Mouse (Mus musculus) spleen, postnatal 4 days (tissue): ENCODE results near the gene Gstm5.
"Not testable (repeated sequence)": the region's sequence is repeated elsewhere in the genome, so short reads cannot be mapped to it uniquely, and the experiment has no call there.

Experiments
- DNase-seq, 2 experiments: peaks; one replicate each; pipeline ENCODE4 v3.0.0; 2022; ENCODE audit warnings: low spot score in 2 of 2

Gstm5 gene

GRCm38 (mm10) chr3:107873335-107874251 is 22.0 kb upstream of the Gstm5 start:
- peak in 1 of 2 experiments; percentile 58 for DNase-seq

GRCm38 (mm10) chr3:107875231-107875630 is 20.4 kb upstream of the Gstm5 start:
- no peak for DNase-seq

- DNase-seq: no peak
Observed at GRCm38 (mm10) chr3:107877005-107877404, 18.6 kb upstream of the Gstm5 start, which contains the start of gene Eps8l3. Eps8l3 (plus strand) TSS chr3:107877229.

- DNase-seq: no peak
Observed at GRCm38 (mm10) chr3:107877747-107878736, 17.6 kb upstream of the Gstm5 start.

GRCm38 (mm10) chr3:107887674-107888495 is 7.7 kb upstream of the Gstm5 start:
- DNase-seq: no peak

- not testable (repeated sequence) for DNase-seq
Observed at GRCm38 (mm10) chr3:107889236-107889635, 6.4 kb upstream of the Gstm5 start.

GRCm38 (mm10) chr3:107895194-107895719 is 364 bp upstream of the Gstm5 start:
- DNase-seq: no peak

- DNase-seq: no peak
Observed at GRCm38 (mm10) chr3:107898691-107899090, 3.1 kb downstream of the Gstm5 start.

- no peak for DNase-seq
Observed at GRCm38 (mm10) chr3:107900955-107901673, 5.5 kb downstream of the Gstm5 start.

GRCm38 (mm10) chr3:107905942-107906341 is 10.3 kb downstream of the Gstm5 start:
- no peak for DNase-seq

GRCm38 (mm10) chr3:107916674-107917073 is 21.1 kb downstream of the Gstm5 start:
- no peak for DNase-seq

- no peak for DNase-seq
Observed at GRCm38 (mm10) chr3:107917097-107917496, 21.5 kb downstream of the Gstm5 start.

- DNase-seq: peak; percentile 42 to 70
Observed at GRCm38 (mm10) chr3:107917783-107918408, 22.3 kb downstream of the Gstm5 start.

GRCm38 (mm10) chr3:107920348-107920747 is 24.7 kb downstream of the Gstm5 start:
- DNase-seq: no peak

GRCm38 (mm10) chr3:107925335-107925734 is 29.7 kb downstream of the Gstm5 start:
- DNase-seq: no peak

- no peak for DNase-seq
Observed at GRCm38 (mm10) chr3:107927841-107928240, 32.2 kb downstream of the Gstm5 start.

- DNase-seq: no peak
Observed at GRCm38 (mm10) chr3:107928691-107929090, 33.1 kb downstream of the Gstm5 start.

GRCm38 (mm10) chr3:107929243-107929642 is 33.6 kb downstream of the Gstm5 start:
- no peak for DNase-seq

- no peak for DNase-seq
Observed at GRCm38 (mm10) chr3:107929731-107930130, 34.1 kb downstream of the Gstm5 start.

- no peak for DNase-seq
Observed at GRCm38 (mm10) chr3:107931134-107931533, 35.5 kb downstream of the Gstm5 start.
